Mouse (Mus musculus) ovary, postnatal 14 days (tissue): ENCODE measurements at regions not wholly inside any gene's neighbourhood (a gene's known extent, or its start where the extent isn't known, plus 50 kb on each side); places are given as distances from the start of the nearest gene placed in this dataset.
A peak's percentile ranks its signal among the peaks of the same experiment; 100 is the strongest.
"Not testable (repeated sequence)": the region's sequence is repeated elsewhere in the genome, so short reads cannot be mapped to it uniquely, and the experiment has no call there.

Source experiments
- DNase-seq: peaks from one replicate; pipeline ENCODE4 v3.0.0; 2022; ENCODE audit warnings: low spot score

DNA sequence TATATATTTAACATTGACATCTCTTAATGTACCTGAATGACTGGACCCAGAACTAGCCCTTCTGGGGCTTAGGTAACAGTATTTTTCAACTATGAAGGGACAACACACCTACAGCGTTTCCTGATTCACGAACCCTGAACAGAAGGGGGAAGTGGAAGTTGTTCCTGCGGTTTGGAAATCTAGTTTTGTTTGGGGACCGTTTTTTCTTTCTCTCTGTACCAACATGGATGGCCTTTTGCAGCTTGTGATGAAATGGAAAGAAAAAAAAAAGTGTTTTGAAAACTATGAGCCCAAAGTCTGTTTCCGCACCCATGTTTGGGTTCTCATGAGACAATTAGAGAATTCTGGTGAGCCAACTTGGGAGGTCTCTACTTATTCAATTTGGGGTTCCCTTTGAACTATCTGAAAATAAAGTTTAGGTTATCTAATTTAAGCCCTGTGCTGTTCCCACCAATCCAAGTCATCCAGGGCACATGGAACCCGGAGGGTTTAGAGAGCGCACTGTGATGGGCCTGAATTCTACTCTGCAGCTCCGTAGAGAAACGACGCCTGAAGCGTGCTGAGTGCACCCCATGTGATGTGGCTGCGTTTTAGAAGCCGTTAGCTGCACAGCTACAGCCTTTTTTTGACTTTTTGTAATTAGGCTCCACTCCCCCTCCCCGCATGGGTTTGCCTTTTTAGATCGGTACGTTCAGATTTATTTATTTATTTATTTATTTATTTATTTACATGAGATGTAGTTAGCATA is 137.0 kb upstream of the Rapgef5 start:
- DNase-seq = no peak

DNA sequence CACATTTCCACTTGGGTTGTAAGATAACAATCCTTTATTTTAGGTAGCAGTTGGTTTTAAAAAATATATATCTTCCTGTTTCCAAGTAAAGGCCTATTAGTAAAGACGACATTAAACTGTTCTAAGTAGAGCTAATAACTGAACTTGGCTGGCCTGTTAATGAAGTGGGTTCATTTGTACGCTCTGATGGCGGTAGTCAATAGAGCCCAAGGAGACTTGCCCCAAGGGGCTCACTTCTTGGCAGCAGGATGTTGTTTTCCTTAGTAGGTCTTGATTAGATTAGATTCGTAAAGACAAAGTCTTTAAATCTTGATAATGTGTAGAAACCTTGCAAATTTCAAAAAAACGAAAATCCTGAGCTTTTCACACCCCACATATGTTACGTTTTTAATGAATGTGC is 135.4 kb upstream of the Rapgef5 start:
- DNase-seq = no peak

DNA sequence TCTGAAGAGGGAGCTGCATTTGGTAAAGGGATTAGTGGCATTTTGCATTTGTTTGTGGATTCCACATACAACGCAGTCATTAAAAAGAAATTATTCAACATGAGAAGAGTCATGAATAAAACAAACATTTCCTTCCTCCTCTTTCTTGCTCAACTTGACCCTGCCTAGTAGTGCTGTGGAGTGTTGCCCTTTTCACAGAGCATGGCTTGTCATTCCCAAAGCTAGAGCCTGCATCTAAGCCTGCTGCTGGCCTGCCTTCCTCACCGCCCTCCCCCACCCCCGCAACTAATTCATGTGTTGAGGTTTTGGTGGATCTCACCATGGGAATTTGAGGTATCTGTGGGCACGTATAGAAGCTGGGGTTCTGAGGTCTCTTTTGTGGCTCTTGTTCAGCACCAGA is 133.6 kb upstream of the Rapgef5 start:
- not testable (repeated sequence) for DNase-seq

- peak; percentile 73 for DNase-seq
These were observed 131.1 kb upstream of the Rapgef5 start for GRCm38 (mm10) chr12:117385072-117385666.

DNA sequence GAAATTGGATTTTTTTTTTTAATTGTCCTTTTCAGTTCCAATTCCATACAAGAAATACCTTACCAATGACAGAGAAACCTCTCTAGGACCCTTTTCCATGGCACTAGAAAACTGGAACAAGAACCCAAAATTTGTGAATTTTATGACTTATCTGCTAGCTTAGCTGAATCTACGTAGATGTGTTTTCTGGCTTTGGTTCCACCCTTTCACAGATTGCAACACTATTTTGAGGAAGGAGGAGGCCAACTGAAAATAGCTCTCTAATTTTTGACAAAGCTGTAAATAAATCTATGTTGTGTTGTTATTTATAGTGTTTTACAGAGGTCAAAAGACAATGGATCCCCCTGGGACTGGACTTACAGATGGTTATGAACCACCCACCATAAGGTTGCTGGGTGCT is 130.6 kb upstream of the Rapgef5 start:
- DNase-seq = no peak

- no peak for DNase-seq
These were observed 129.3 kb upstream of the Rapgef5 start for GRCm38 (mm10) chr12:117386957-117387356.

DNA sequence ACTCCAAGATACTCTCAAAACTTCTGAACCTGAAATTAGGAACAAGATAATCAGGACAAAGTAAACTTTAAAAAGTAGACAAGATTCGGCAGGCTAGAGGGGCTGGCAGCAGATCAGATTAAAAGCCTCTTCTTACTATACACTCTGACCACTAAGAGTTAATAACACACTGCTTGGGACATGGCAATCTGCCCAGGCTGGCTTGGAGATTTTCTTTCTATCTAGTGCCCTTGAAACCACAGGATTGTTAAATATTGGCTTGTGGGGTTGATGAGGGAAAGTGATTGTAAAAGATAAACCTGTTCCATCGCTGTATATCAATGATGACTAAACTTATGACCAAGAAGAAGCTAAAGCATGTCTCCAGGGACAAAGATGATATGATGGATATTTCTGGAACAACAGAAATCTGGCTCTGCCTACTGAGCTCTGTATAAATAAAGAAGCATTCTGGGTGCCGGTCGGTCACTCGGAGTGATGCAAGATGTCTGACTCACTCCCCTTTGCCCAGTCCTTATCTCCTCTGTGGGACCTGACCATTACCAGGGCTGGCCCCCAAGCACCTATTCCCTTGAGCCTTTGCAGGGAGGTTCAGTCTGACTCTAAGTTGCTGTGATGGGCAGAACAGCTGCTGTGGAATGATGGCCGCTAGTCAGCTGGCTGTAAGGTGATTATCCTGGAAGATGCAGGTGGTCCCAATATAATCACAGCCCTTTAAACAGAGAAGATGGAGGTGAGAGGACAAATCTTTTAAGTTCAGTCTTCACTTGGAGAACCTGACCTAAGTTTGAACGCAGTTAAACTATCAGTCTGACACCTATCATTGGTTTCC is 126.5 kb upstream of the Rapgef5 start:
- no peak for DNase-seq

- DNase-seq = no peak
These were observed 118.8 kb upstream of the Rapgef5 start for GRCm38 (mm10) chr12:117397512-117397911.

- peak; percentile 63 for DNase-seq
These were observed 112.6 kb upstream of the Rapgef5 start for GRCm38 (mm10) chr12:117403513-117404156.

- no peak for DNase-seq
These were observed 112.0 kb upstream of the Rapgef5 start for GRCm38 (mm10) chr12:117404157-117404752.

DNA sequence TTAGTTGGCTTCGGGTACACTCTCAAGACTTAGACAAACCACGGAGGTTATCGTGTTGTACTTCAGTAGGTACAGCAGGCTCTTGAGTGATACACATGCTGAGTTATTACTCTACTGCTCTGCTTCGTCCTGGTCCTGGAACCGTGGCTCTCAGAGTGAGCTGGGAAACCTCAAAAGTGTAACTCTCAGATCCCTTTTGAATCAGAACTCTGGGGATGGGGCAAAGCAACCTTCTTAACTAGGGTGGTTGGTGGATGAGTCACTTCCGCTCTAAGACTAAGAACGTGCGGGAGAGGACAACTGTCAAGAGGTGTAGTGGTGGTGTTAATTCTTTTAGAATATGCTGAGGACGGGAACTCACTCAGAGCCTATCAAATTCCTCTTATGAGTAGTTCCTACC is 109.4 kb upstream of the Rapgef5 start:
- DNase-seq = no peak

DNA sequence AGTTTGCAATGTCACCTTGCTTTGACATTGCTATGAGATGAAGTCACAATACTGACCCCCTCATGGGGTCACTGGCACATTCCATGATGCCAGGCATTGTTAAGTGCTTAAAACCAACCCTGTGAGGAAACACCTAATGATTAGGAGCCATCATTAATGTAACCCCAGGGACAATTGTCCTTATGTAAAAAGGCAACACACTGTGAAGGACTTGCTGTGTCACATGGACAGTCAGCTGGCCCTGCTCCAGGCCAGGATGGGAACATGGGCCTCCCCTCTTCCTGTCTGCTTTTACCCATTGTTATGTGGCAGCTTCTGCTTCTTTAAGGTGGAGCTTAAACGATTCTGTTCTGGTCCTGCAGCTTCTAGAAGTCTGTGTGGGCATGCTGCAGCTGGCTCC is 105.7 kb upstream of the Rapgef5 start:
- no peak for DNase-seq

- no peak for DNase-seq
These were observed 104.0 kb upstream of the Rapgef5 start for GRCm38 (mm10) chr12:117412257-117412656.

DNA sequence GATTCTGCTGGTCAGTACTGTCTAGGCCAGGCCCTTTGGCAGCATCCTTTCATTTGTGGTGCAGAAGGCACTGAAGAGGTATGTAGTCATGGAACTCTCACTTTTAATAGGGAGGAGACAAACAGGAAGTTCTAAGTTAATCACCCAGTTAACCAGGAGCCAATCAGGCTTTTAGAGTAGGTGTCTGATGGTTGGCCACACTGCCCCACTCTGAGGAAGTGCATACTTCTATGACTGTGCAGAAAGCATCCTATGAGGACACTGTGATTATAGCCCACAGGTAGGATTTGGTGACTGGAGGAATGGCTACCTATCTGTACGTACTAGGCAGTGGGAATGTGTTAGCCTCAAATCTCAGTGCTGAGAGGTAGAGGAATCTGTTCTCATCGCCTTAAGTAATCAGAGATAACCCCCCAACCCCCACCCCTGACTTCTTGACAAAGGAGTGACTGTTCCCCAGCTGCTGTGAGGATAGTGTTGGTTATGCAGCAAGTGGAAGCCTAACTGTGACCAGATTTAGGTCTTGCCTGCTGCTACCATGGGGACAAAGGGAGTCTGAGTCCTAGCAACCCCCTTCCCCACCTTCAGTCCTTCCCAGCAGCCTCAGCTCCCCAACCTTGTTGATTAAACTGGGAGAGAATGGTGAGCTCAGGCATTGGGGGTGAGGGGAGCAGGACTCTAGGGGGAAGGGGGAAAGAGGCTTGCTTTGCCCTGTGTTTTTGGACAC is 103.3 kb upstream of the Rapgef5 start:
- DNase-seq = no peak

GRCm38 (mm10) chr12:117414020-117414419 is 102.3 kb upstream of the Rapgef5 start:
- DNase-seq = no peak

GRCm38 (mm10) chr12:117415146-117415545 is 101.1 kb upstream of the Rapgef5 start:
- no peak for DNase-seq

DNA sequence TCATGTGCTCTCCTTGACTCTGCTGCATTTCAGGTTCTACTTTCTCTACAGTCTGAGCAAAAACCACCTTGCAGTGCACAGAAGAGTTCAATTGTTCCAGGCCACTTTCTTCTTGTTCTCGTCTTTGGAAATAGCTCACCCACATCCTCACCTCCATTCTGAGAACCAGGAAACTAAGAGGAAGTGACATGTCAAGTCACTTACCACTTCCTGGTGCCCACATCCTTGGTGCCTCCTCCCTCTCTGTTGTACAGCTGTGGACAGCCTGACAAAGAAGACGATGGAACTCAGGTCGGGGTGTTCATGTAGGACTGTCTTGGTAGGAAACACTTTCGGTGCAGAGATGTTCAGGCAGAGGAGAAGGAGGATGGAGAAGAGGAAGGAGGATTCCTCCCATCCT is 98.3 kb upstream of the Rapgef5 start:
- no peak for DNase-seq

DNA sequence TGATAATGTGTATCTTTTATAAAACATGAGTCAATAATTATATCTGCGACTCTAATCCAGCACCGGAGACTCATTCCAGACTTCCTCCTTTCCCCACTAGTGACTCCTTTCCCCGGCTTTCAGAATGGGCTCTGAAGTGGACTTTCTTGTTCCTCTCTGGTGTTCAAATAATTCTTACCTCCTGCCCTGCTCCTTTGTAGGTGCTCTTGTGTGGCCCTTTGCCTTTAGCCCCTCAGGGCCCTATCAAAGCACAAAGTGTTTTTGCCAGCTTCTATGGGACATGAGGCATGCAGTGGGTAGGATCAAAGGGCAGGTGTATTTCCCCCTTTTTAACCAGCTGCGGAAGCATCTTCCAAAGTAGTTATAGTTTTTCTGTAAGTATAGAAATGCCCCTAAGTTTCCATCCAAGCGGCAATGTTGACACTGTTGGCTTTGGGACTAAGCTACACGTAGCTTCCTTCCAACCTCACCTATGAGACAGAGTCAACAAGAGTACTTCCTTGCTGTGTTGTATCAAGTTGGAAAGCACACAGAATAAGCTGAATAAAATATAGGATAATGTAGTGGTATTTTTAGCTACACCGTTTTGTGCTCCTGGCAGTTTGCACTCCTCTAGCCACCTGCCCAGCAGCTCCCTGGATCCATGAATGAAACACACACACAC is 93.8 kb upstream of the Rapgef5 start:
- DNase-seq = no peak

DNA sequence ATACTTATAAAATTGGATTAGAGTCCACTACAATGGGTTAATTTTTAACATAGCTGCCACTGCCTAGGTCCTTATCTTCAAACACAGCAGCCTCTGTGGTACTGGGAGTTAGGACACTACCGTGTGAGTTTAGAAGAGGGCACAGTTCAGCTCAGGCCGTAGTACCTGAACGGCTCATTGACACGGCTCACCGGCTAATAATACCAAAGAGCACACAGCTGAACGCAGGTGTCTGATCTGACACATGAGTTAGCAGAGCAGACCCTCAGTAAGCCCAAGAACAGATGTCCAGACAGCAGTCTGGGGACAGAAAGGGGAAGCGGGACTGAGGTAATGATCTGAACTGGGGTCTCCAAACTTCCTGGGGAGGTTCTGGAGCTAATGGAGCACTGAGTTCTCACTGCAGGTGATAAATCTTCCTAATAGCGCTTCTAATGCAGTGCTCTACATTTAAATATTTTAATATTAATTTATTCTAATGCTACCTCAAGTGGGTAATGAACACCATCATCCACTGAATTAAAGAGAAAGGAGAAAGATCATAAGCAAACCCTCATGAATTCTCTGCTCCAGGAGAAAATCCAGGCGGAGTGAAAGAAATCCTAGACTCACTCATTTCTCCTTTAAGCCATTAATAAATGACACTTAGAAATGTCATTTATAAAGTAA is 90.8 kb upstream of the Rapgef5 start:
- no peak for DNase-seq

- DNase-seq = peak; percentile 28
These were observed 88.8 kb upstream of the Rapgef5 start for GRCm38 (mm10) chr12:117427431-117427830.
